Mouse (Mus musculus) 3134 (cell line): ENCODE results near the gene Gsta2.

Experiments
- DNase-seq: peaks from one replicate; pipeline ENCODE4 v3.0.0-alpha.2; 2011; ENCODE audit warnings: low spot score; ENCODE audit not compliant: insufficient read length; ENCODE audit errors: extremely low read depth

Gene Gsta2

GRCm38 (mm10) chr9:78355611-78356010 lies at the start of gene Gsta2:
Gsta2 (minus strand) TSS chr9:78355788.
- no peak for DNase-seq

- no peak for DNase-seq
Observed at GRCm38 (mm10) chr9:78401596-78401995, 46.0 kb upstream of the Gsta2 start.

- no peak for DNase-seq
Observed at GRCm38 (mm10) chr9:78400570-78400969, 45.0 kb upstream of the Gsta2 start.

GRCm38 (mm10) chr9:78396517-78396916 lies 40.9 kb upstream of the Gsta2 start:
- no peak for DNase-seq

- DNase-seq, result no peak
Observed at GRCm38 (mm10) chr9:78395630-78396351, 40.2 kb upstream of the Gsta2 start, which contains the start of gene Ddx43. Ddx43 (plus strand) TSS chr9:78395777.

- no peak for DNase-seq
Observed at GRCm38 (mm10) chr9:78395244-78395629, 39.6 kb upstream of the Gsta2 start.

- no peak for DNase-seq
Observed at GRCm38 (mm10) chr9:78394602-78395001, 39.0 kb upstream of the Gsta2 start.

- no peak for DNase-seq
Observed at GRCm38 (mm10) chr9:78393741-78394140, 38.2 kb upstream of the Gsta2 start.

GRCm38 (mm10) chr9:78389981-78390380 lies 34.4 kb upstream of the Gsta2 start:
- peak; percentile 53 for DNase-seq

- DNase-seq, result no peak
Observed at GRCm38 (mm10) chr9:78386947-78387346, 31.4 kb upstream of the Gsta2 start.

- no peak for DNase-seq
Observed at GRCm38 (mm10) chr9:78385893-78386292, 30.3 kb upstream of the Gsta2 start.

- no peak for DNase-seq
Observed at GRCm38 (mm10) chr9:78378113-78378785, 22.7 kb upstream of the Gsta2 start, which contains the start of gene Ooep. Ooep (minus strand) TSS chr9:78378725.

- DNase-seq, result no peak
Observed at GRCm38 (mm10) chr9:78377546-78377945, 22.0 kb upstream of the Gsta2 start.

- no peak for DNase-seq
Observed at GRCm38 (mm10) chr9:78375486-78375885, 19.9 kb upstream of the Gsta2 start.

- no peak for DNase-seq
Observed at GRCm38 (mm10) chr9:78374885-78375389, 19.3 kb upstream of the Gsta2 start.

GRCm38 (mm10) chr9:78374397-78374796 lies 18.8 kb upstream of the Gsta2 start:
- DNase-seq, result no peak

GRCm38 (mm10) chr9:78372827-78373504 lies 17.4 kb upstream of the Gsta2 start:
- no peak for DNase-seq

- no peak for DNase-seq
Observed at GRCm38 (mm10) chr9:78371441-78371840, 15.9 kb upstream of the Gsta2 start.

- no peak for DNase-seq
Observed at GRCm38 (mm10) chr9:78369786-78370185, 14.2 kb upstream of the Gsta2 start.

GRCm38 (mm10) chr9:78369349-78369748 lies 13.8 kb upstream of the Gsta2 start:
- DNase-seq, result no peak

GRCm38 (mm10) chr9:78368671-78369293 lies 13.2 kb upstream of the Gsta2 start:
- DNase-seq, result no peak
